Mouse (Mus musculus) forebrain, embryonic 14.5 days (tissue): ENCODE measurements around the gene Pphln1. TPM values are rescaled to one million over a fixed set of nuclear protein-coding genes. Genes with fewer than 3 reads are reported as not detected.

ENCODE experiments used
- ATAC-seq: fragments of 200-750 bp; cut with Nextera tagmentation; 2 replicates; pipeline ENCODE4 v1.8.0; 2017; ENCODE audit warnings: mild to moderate bottlenecking, moderate library complexity
- DNase-seq: peaks from one replicate; pipeline ENCODE4 v3.0.0-alpha.2; 2015; ENCODE audit warnings: low spot score
- H3K27ac ChIP-seq: fragments of 300-500 bp; sonication (generic); 2 replicates; pipeline ENCODE4 v1.5.1; 2014; ENCODE audit warnings: low read depth, mild to moderate bottlenecking, control low read depth, low read length, moderate library complexity
- H3K27me3 ChIP-seq: fragments of 300-500 bp; sonication (generic); replicated peaks from 2 replicates; pipeline ENCODE4 v1.6.1; 2014; ENCODE audit warnings: low read length, control low read depth, mixed read lengths; ENCODE audit not compliant: control insufficient read depth, insufficient read depth
- H3K36me3 ChIP-seq: fragments of 300-500 bp; sonication (generic); 2 replicates; pipeline ENCODE4 v1.6.1; 2014; ENCODE audit warnings: low read length, control low read depth; ENCODE audit not compliant: control insufficient read depth, insufficient read depth
- H3K4me1 ChIP-seq: fragments of 300-500 bp; sonication (generic); 2 replicates; pipeline ENCODE4 v1.6.1; 2014; ENCODE audit warnings: antibody characterized with exemption, low read length, control low read depth; ENCODE audit not compliant: control insufficient read depth, insufficient read depth
- H3K4me2 ChIP-seq: fragments of 300-500 bp; sonication (generic); 2 replicates; pipeline ENCODE4 v1.6.1; 2014; ENCODE audit warnings: mild to moderate bottlenecking, control low read depth, low read length
- H3K4me3 ChIP-seq: fragments of 300-500 bp; sonication (generic); 2 replicates; pipeline ENCODE4 v1.5.1; 2014; ENCODE audit warnings: low read depth, low read length, control low read depth
- H3K9ac ChIP-seq: fragments of 300-500 bp; sonication (generic); 2 replicates; pipeline ENCODE4 v1.6.1; 2014; ENCODE audit warnings: mild to moderate bottlenecking, low read length, control low read depth, moderate library complexity
- H3K9me3 ChIP-seq: fragments of 300-500 bp; sonication (generic); replicated peaks from 2 replicates; pipeline ENCODE4 v1.6.1; 2016; ENCODE audit warnings: low read length, control low read depth, mixed read lengths; ENCODE audit not compliant: control insufficient read depth
- WGBS: fragments of 180-500 bp; shearing (Covaris S2); extraction: QIAGEN DNeasy Blood & Tissue Kit; methylation state at CpG from one replicate; pipeline ENCODE4 v1.1.7; 2014; 5-methylcytosine and 5-hydroxymethylcytosine counted together
- polyA plus RNA-seq: library from polyadenylated mRNA; unstranded; fragments of >200 nt; fragmentation: Nextera tagmentation; extraction: Ambion mirVana; gene quantifications from 2 replicates; pipeline ENCODE4 v1.2.1, GENCODE M21; 2014

The Pphln1 gene
- polyA plus RNA-seq, 1 experiment from 2014 or later: 29.3 TPM

GRCm38 (mm10) chr15:93530703-93531032, 132.5 kb downstream of the Pphln1 start:
- no peak overlapping the region for H3K4me2 ChIP-seq
- ATAC-seq: no peak
- H3K27ac ChIP-seq: no peak overlapping the region
- WGBS: 79% methylated on average over 3 of the region's 3 CpGs
- H3K36me3 ChIP-seq: no peaks in the 10 kb centered on the region
- H3K4me1 ChIP-seq: no peaks in the 10 kb centered on the region
- DNase-seq: no peak
- H3K4me3 ChIP-seq: no peak overlapping the region
- H3K9ac ChIP-seq: no peak overlapping the region
- H3K9me3 ChIP-seq: no peaks in the 10 kb centered on the region
- H3K27me3 ChIP-seq: no peaks in the 10 kb centered on the region

DNA sequence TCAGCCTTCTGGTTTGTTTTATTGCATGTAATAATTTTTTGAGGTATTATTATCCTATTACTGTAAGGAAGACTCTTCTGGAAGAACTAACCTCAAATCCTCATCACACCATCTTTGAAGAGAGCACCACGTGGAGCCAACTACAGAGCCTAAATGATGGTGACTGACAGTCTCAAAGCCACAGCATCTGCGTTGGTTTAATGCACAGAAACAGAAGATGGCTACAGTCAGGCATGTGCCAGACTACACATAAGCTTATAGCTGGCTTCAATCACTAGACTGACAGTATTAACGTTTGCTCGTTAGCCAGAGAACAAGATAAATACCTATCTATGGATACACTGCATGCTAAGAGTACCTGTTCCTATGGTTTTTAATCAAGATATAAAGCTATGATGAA, 138.0 kb downstream of the Pphln1 start:
- DNase-seq: peak; percentile 73
- Histone ChIP-seq H3K27me3 (no peaks in the 10 kb centered on the region), H3K9me3 (no peaks in the 10 kb centered on the region), H3K27ac (no peak overlapping the region), H3K36me3 (no peaks in the 10 kb centered on the region), H3K4me3 (no peak overlapping the region), H3K4me2 (no peak overlapping the region), H3K4me1 (0 out of 2 replicates have a peak, but pooled peaks cover 7% of the 10 kb centered on the region), H3K9ac (no peak overlapping the region)
- WGBS: 45% methylated on average over 4 of the region's 4 CpGs
- peak; percentile 79 for ATAC-seq

DNA sequence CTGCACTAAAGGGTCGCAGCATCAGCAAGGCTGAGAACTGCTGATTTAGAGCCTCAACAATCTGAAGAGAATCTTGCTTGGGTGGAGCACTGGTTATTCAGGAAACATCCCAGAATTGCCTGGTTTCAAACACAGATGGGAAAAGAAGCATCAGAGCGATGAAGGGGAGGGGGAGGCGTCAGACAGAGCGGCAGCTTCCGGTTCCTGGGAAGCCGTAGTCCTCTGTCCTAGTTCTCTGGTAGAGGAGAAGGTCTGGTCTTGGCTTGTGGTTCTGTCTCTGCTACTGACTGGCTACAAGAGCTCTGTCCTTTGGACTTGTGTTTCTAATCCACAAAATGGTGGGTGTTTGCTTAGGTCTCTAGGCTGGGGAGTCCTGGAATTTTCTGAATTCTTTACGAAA, 139.6 kb downstream of the Pphln1 start:
- Histone ChIP-seq H3K4me1 (0 out of 2 replicates have a peak, but pooled peaks cover 7% of the 10 kb centered on the region), H3K4me3 (no peak overlapping the region), H3K27me3 (no peaks in the 10 kb centered on the region), H3K9ac (no peak overlapping the region), H3K9me3 (no peaks in the 10 kb centered on the region), H3K36me3 (no peaks in the 10 kb centered on the region), H3K4me2 (no peak overlapping the region), H3K27ac (no peak overlapping the region)
- no peak for ATAC-seq
- DNase-seq: no peak
- 71% methylated on average over 7 of the region's 7 CpGs for WGBS

DNA sequence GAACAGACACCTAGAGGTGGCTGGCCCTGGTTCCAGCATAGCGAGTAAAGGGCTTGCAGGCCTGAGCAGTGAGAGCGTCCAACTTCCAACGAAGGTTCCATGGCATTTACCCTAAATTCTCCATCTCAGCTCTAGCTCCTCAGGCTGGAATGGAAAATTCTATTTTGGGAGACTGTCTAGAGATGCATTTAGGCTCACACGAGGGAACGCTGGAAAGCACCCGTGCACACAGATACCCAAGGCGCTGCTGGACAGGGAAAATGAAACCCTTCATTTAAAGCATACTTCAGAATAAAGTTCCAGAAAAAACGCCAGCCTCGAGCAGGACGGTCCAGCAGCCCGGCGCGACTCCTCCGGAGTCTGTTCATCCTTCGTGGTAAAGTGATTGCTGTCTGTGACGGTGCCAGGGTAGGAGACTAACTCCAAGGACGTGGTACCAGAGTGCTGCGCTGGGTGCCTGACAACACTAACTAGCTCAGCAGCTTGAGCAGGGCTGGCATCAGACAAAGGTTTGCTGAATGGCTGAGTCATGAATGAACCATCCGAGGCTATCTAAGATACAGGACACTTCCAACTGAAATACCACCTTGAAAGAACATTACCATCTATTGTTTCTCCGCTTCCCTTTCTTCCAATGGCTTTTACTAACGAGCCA, 140.5 kb downstream of the Pphln1 start:
- no peak overlapping the region for H3K4me2 ChIP-seq
- ATAC-seq (no peak), DNase-seq (no peak)
- no peak overlapping the region for H3K4me3 ChIP-seq
- WGBS: 77% methylated on average over 21 of the region's 21 CpGs
- no peaks in the 10 kb centered on the region for H3K27me3 ChIP-seq
- H3K36me3 ChIP-seq: no peaks in the 10 kb centered on the region
- H3K4me1 ChIP-seq: 0 out of 2 replicates have a peak, but pooled peaks cover 7% of the 10 kb centered on the region
- H3K27ac ChIP-seq: no peak overlapping the region
- no peaks in the 10 kb centered on the region for H3K9me3 ChIP-seq
- H3K9ac ChIP-seq: no peak overlapping the region

DNA sequence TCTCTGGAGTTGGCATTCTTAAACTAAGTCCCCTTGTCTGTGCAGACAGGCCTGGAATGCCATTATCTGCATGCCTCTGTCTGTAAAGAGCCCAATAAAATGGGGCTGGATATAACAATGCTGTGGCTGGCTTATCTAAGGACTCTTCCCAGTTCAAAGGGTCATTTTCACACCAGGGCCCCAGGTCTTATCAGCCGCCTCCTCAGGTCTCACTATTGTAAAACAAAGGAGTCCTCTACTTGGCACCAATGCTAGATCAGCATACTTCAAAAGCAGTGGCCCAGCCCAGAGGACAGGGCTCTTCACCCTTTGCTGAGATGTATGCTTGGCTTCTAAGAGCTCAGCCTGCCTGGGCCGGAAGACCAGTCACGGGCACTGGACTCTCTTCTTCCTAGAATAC, 141.3 kb downstream of the Pphln1 start:
- Histone ChIP-seq H3K4me2 (no peak overlapping the region), H3K36me3 (no peaks in the 10 kb centered on the region), H3K9ac (no peak overlapping the region), H3K4me1 (0 out of 2 replicates have a peak, but pooled peaks cover 7% of the 10 kb centered on the region), H3K27me3 (no peaks in the 10 kb centered on the region), H3K27ac (no peak overlapping the region), H3K4me3 (no peak overlapping the region), H3K9me3 (no peaks in the 10 kb centered on the region)
- 74% methylated on average over 3 of the region's 3 CpGs for WGBS
- ATAC-seq (no peak), DNase-seq (no peak)

Other genes starting within 250 kb of the Pphln1 start
- 7.8 and 9.7 TPM in 2 replicates for gene Gxylt1, start 123.2 kb upstream of the Pphln1 start, polyA plus RNA-seq
- gene Yaf2, start 61.4 kb upstream of the Pphln1 start, polyA plus RNA-seq: 77.1 and 106 TPM in 2 replicates
- 141 and 144 TPM in 2 replicates for gene Zcrb1, start within 50 bp of the Pphln1 start, polyA plus RNA-seq
- gene Prickle1, start 197.5 kb downstream of the Pphln1 start, polyA plus RNA-seq: 11.0 and 15.6 TPM in 2 replicates